Mouse (Mus musculus) MEL (cell line): Measurements from ENCODE around the gene Stra8.

ENCODE experiments used
- CHD2 ChIP-seq: IDR thresholded peaks from 2 replicates; pipeline ENCODE4 v1.6.1; 2011; ENCODE audit warnings: low read length, improper control_type of control experiment
- CTCF ChIP-seq, 3 experiments: IDR thresholded peaks in 2 of 3; conservative IDR thresholded peaks in 1 of 3; 2 replicates each; pipeline ENCODE4 v1.5.1; 2011 to 2012; ENCODE audit warnings: low read length in 3 of 3, low read depth in 2 of 3, mild to moderate bottlenecking in 2 of 3, improper control_type of control experiment in 1 of 3, inconsistent platforms in 1 of 3, mixed read lengths in 1 of 3, moderate library complexity in 1 of 3; ENCODE audit not compliant: control insufficient read depth in 1 of 3, insufficient read depth in 1 of 3, poor library complexity in 1 of 3, severe bottlenecking in 1 of 3
- E2F4 ChIP-seq: IDR thresholded peaks from 2 replicates; pipeline ENCODE4 v1.6.1; 2011; ENCODE audit warnings: low read depth, low read length, improper control_type of control experiment, borderline replicate concordance
- EP300 ChIP-seq, 2 experiments: IDR thresholded peaks; 2 replicates each; pipeline ENCODE4 v1.6.1; 2011; ENCODE audit warnings: improper control_type of control experiment in 2 of 2, low read length in 2 of 2, low read depth in 1 of 2, mild to moderate bottlenecking in 1 of 2
- GATA1 ChIP-seq: IDR thresholded peaks from 2 replicates; pipeline ENCODE4 v1.6.1; 2011; ENCODE audit warnings: low read depth, low read length, improper control_type of control experiment
- MAZ ChIP-seq: IDR thresholded peaks from 2 replicates; pipeline ENCODE4 v1.6.1; 2012; ENCODE audit warnings: low read depth, mild to moderate bottlenecking, inconsistent platforms, low read length, improper control_type of control experiment
- MXI1 ChIP-seq: IDR thresholded peaks from 2 replicates; pipeline ENCODE4 v1.6.1; 2011; ENCODE audit warnings: mild to moderate bottlenecking, low read depth, low read length, improper control_type of control experiment
- POLR2A ChIP-seq, 2 experiments: IDR thresholded peaks; 2 replicates each; pipeline ENCODE4 v1.6.1; 2011 to 2012; ENCODE audit warnings: low read length in 2 of 2, mild to moderate bottlenecking in 2 of 2, control low read depth in 1 of 2, improper control_type of control experiment in 1 of 2, low read depth in 1 of 2, moderate library complexity in 1 of 2; ENCODE audit not compliant: control insufficient read depth in 1 of 2, insufficient read depth in 1 of 2, poor library complexity in 1 of 2
- SIN3A ChIP-seq: IDR thresholded peaks from 2 replicates; pipeline ENCODE4 v1.6.1; 2012; ENCODE audit warnings: low read length, improper control_type of control experiment, inconsistent platforms
- ZNF384 ChIP-seq: IDR thresholded peaks from 2 replicates; pipeline ENCODE4 v1.6.1; 2012; ENCODE audit warnings: low read depth, mild to moderate bottlenecking, inconsistent platforms, low read length, improper control_type of control experiment

DNA sequence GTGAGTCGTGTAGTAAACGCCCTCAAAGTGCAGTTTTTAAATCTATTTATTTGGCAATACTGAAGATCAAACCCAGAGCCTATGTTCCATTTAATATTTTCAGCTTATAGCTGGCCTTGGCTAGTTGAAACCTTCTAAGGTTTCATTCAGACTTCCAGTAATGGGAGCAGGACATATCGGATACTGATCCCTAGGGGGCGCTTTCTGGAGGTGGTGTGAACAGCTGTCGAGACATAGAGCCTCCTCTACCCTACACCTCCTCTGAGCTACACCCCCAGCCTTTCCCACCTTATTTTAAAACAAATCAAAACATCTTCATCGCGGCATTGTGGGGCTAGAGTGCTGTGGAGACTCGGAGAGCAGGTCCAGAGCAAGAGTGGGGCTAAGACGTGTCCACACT lies 60.7 kb downstream of the Stra8 start:
- TF ChIP-seq CTCF (IDR thresholded peaks at IDR 0.05 in 2 of 3, conservative IDR thresholded peaks at IDR 0.05 in 1 of 3; ENCODE audit: control insufficient read depth in 1 of 3, insufficient read depth in 1 of 3, low read depth in 2 of 3, low read length in 3 of 3, poor library complexity in 1 of 3, severe bottlenecking in 1 of 3), result peak; percentile 39 to 51 (median 51); a peak in 5 of 6 replicates
- no peak for TF ChIP-seq E2F4
- no peak for TF ChIP-seq MXI1
- TF ChIP-seq EP300 (IDR thresholded peaks at IDR 0.05; ENCODE audit: low read depth in 1 of 2, low read length in 2 of 2), result no peak
- TF ChIP-seq GATA1, result no peak
- TF ChIP-seq POLR2A (IDR thresholded peaks at IDR 0.05; ENCODE audit: control insufficient read depth in 1 of 2, insufficient read depth in 1 of 2, low read depth in 1 of 2, low read length in 2 of 2, poor library complexity in 1 of 2), result no peak
- TF ChIP-seq CHD2, result no peak
- TF ChIP-seq ZNF384, result no peak
- TF ChIP-seq MAZ, result no peak
- TF ChIP-seq SIN3A, result no peak
